Mouse (Mus musculus) kidney, postnatal 36 days (tissue): ENCODE results near the gene Apol10a.
A peak's percentile ranks its signal among the peaks of the same experiment; 100 is the strongest.
"Not testable (repeated sequence)": the region's sequence is repeated elsewhere in the genome, so short reads cannot be mapped to it uniquely, and the experiment has no call there.

Experiments used
- DNase-seq, 2 experiments: peaks; one replicate each; pipeline ENCODE4 v3.0.0; 2021 to 2022; ENCODE audit warnings: mixed read lengths in 2 of 2

Apol10a gene

DNA sequence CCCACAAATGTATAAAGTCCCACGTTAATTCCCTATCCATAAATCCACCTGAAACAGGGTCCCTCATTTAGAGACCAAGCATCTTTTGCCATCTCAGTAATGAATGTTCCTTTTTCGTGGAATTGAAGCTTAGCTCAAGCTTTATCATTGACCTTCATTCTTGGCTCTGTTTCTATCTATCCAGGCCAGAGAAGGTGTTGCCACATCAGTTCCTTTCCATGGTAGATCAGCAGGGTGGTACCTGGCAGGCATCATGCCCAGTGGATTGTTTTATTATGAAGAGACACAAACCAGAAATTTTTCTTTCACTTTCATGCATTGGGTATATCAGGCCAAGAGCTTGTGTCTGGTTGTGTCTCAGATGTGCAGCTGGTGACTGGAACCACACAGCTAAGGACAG, at the start of gene Apol10a:
Apol10a (plus strand) TSS at position 355 of the 400 bp plus-strand sequence.
- not testable (repeated sequence) for DNase-seq

DNA sequence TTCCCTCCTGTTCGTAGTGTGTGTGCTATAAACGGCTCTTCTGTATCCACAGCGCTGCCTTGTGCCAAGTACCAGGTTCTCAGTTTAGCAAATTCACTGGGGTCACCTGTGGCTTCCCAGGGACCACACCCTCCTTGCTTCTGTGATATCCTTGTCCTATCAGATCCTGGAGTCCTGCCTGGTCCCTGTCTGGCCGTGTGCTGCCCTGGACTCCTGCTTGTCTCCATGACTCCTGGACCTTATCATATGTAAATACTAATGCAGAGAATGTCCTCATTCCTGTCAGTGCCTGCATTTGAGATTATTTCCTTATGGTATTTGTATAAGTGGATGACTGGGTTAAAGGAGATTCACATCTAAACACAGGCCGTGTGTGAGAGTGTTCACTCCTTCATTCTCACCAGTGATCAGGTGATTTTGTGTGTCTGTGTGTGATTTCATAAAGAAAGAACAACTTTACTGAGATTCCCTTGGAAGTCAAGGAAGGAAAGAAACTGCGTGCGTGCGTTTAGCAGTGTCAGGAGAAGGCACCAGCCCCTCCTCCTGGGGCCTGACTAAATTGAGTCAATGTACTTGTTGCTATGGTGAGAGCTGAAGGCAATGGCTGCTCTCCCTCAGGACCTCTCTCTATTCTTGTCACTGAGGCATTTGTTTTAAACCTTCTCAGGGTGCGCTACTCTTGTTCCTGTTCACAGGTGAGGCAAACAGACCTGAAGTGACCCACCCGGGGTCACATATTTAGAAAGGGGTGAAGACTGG, 48.0 kb upstream of the Apol10a start:
- DNase-seq = not testable (repeated sequence)

DNA sequence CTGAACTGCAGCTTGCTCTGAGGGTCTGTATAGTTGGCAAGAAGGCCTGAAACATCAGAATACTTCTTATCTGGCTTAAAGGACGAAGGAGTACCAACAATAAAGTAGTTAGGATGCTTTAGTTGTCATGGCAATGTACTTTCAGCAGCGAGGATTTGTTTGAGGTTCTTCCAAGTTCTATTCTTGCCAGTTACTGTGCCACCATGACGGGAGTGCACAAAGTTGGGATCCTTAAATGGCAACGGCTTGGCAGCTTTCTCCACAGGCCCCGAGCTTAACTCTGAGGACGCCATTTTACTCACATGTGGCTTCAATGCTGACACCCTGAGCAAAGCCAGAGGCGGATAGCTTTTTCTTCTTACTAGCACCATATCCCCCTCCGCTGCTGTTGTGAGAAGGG, 32.1 kb upstream of the Apol10a start:
- DNase-seq = not testable (repeated sequence)

DNA sequence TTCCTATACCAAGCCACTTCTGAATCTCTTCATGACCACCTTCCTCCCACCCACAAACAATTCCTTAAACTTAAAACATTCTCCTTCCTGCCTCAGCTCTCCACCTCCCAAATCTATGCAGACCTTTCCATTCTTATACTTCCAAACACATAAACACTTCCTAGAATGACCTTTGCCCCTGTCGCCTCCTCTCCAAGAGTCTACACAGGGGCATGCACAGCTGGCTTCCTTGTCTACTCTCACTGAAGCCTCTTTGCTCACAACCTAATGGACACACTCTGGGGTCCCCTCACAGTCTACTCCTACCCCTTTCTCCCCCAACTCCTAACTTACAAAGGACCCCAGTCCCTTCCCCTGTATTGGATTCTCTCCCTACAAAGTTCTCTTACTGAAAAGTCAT, 31.2 kb upstream of the Apol10a start:
- DNase-seq = not testable (repeated sequence)

DNA sequence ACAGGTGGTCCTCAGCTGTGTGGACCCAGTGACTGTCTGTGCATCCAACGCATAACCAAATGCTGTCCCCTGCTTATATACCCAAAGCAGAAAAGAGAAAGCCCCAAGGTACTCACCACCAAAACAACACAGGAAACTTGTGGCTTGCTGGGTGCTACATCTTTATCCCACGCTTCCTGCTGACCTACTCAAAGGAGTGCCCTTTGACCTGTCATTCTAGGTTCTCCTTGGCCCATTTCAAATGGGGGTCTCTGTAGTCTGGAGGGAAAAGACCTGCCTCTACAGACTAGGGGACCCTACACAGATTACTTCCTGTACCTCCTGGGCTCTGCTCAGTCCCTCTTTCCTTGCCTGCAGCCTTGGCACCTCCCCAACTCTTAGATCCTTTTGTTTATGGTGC, 29.5 kb upstream of the Apol10a start, which contains the start of gene Apol7b:
Apol7b (minus strand) TSS at position 101 of the 400 bp plus-strand sequence.
- not testable (repeated sequence) for DNase-seq

DNA sequence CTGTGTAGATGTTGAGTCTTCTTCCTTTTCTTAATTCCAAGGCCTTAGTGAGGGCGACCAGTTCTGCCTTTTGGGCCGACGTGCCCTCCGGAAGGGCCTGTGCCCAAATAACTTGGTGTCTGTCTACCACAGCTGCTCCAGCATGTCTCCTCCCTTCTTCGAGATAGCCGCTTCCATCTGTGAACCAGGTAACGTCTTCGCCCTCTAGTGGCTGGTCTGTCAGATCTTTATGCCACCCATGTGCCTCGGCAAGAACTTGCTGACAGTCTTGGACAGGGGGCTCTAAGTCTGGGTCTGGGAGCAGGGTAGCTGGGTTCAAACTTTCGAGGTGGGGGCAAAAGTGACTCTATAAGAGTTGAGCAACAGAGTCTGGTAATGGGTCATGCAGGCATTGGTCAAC, 26.9 kb upstream of the Apol10a start:
- DNase-seq = peak; percentile 7 to 36

DNA sequence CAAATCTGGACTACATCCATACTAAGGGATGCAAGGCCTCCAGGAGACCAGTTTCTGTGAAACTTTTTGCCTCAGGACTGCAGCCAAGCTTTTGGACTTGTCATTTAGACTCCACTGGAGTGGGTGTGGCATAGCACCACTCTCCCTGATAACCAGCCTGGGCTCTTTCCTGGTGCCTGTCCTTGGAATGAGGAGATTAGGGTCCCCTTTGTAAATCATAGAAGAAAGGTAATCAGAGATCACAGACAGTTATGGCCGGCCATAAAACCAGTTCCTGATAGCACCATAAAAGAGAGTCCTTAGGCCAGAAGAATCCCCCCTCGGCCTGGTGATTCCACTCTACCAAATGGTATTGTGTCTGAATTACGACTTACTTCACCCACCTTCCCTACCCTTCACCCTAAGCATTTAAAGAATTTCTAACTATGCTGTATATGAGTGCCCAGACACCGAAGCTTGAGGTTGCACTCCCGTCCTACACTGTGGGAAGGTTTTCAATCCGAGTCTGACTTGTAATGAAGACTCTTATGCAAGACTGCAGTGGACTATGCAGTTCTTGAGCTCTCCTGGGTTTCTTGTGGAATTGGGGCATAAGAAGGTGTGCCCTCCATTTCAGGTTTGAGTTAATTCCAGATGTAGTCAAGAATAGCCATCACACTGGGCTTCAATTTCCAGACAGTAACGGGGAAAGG, 2.0 kb upstream of the Apol10a start:
- not testable (repeated sequence) for DNase-seq

DNA sequence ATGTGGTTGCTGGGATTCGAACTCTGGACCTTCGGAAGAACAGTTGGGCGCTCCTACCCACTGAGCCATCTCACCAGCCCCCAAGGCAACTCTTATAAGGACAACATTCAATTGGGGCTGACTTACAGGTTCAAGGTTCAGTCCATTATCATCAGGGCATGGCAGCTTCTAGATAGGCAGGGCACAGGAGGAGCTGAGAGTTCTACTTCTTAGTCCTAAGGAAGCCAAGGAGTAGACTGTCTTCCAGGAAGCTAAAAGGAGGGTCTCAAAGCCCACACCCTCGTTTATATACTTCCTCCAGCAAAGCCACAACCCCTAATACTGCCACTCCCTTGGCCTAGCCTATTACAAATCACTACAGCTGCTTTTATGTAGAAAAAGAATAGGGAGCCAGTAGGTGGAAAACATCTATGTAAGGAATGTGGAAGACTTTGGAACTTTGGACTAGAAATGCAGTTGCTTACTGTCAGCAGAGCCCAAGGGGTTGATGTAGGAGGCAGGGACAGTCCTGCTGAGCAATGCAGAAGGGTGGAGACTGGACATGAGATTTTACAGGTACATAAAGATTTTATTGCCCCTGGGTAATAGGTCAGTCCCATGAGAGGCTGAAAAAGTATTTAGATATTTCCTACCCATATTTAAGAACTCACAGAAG, 5.4 kb downstream of the Apol10a start:
- DNase-seq = peak in 1 of 2 experiments; percentile 30

DNA sequence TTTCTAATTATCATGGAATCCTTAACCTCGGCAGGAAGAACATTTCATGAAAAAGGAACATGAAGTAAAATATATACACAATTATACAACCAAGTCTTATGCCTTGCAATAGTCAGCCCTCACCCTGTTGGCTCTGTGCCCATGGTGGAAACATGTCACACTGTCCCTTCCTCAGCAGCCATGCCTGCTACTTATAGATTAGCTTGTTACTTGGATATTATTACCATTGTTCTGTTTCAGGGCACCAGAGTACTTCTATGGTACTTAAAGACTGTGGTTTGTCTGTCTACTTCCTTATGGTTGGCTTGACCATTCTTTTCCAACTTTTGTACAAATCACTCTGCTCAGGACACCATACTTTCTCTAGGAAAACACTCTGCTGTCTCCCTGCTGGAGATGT, 16.3 kb downstream of the Apol10a start:
- not testable (repeated sequence) for DNase-seq

DNA sequence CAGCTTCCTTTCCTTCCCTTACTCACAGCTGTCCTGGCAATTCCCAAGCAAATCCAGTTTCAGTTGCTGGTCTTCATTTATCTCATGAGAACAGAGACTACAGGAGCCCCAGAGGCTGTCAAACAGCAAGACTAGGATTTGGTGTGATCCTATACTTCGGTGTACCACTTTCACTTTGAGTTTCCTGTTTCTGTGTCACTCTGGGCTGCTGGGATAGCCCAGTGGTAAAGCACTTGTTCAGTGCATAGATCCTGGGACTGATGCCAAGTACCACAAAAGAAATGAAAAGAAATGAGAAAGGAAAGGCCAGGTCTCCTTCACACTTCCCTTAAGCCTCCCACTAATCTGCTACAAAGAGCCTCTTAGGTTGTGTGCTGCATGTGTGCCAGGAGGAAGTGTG, 17.8 kb downstream of the Apol10a start:
- not testable (repeated sequence) for DNase-seq

DNA sequence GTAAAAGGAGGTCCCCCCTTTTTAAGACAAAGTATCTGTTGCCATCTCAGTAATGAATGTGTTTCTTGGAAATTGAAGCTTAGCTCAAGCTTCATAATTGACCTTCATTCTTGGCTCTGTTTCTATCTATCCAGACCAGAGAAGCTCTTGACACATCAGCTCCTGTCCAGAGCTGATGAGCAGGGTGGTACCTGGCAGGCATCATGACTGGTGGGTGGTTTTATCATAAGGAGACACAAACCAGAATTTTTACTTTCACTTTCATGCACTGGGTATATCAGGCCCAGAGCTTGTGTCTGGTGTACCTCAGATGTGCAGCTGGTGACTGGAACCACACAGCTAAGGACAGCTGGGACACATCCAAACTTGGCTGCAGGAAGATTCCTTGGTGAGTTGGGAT, 31.1 kb downstream of the Apol10a start, which contains the start of gene Apol11a:
Apol11a (plus strand) TSS at position 306 of the 400 bp plus-strand sequence.
- DNase-seq = not testable (repeated sequence)

DNA sequence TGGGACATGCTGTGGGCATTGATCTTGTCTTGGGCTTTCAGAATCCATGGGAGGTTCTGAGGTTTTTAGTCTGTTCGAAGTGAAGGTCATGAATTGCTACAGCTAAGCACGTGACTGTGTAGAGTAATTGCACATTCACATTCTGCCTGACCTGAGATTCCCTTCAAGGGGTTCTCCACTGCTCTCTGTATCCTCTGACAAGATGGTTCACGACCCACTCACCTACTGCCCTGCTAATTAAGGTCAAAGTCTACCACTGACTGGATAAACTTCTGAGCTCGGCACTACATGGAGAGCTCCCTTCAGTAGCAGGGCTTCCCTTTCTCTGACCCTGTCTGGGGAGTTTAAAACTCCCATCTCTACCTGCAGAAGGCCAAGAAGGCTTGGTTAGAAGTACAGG, 43.7 kb downstream of the Apol10a start:
- DNase-seq = peak in 1 of 2 experiments; percentile 45

DNA sequence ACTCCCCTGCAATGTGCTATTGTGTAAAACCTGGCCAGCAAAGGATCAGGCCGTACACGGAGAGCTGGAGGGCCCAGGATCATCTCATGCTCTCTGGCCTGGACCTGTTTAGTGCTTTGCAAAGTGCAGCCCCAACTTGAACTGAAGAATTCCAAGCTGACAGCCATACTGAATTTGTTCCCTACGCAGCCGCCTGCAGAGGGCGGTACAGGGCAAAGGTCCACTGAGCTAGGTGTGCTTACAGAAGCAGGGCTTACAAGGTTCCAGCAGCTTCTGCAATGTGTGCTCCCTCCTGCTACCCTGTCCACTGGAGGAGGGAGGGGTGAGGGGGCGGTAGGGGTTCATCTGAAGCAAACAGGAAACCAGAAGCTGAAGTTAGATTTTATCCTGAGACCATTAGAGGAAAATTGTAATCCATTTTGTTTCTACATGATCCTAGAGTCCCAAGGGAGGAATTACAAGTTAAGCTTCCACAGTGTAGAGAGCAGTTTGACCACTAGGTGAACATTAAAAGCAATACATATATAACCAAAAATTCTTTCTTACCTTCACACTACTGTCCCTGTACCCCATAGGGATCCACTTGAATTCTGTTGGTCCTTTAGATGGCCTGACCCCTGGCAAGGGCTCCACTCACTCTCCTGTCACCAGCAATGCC, 46.5 kb downstream of the Apol10a start:
- peak; percentile 73 to 89 for DNase-seq

DNA sequence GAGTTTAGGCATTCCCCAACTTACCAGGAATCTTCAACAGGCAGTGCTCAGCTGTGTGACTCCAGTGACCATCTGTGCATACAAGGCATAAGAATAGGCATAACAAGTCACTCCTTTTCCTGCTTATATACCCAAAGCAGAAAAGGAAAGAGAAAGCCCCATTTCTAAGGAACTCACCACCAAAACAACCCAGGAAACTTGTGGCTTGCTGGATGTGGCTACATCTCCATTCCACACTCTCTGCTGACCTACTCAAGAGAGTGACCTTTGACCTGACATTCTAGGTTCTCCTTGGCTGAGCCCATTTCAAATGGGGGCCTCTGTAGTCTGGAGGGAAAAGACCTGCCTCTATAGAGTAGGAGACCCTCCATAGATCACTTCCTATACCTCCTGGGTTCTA, 56.4 kb downstream of the Apol10a start, which contains the start of gene Apol7c:
Apol7c (minus strand) TSS at position 101 of the 400 bp plus-strand sequence.
- no peak for DNase-seq

DNA sequence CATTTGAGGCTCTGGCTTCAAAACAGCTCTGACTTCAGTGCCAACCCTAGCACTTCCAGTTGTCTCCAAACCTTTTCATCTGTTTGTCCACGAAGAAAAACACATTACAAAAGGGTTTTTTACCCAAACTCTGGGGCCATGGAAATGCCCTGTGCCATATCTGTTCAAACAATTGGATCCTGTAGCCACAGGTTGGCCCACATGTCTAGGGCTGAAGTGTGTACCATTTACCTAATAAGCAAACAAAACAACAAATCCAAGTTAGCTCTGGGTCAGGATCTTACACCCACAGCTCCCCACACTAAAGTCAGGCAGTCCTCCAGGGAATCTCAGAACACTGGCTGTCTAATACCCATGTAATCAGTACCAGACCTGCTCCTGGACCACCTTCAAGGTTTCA, 62.4 kb downstream of the Apol10a start:
- DNase-seq = not testable (repeated sequence)
